Mouse (Mus musculus): Measurements from ENCODE around the gene Ankrd26. TPM values are rescaled to one million over a fixed set of nuclear protein-coding genes. Genes with fewer than 3 reads are reported as not detected.

The Ankrd26 gene
- total and polyA plus RNA-seq, 2 experiments, result 0.77 to 4.0 TPM

GRCm38 (mm10) chr6:118533381-118533780 is 28.6 kb downstream of the Ankrd26 start:
- WGBS, result 92% methylated on average over 9 of the region's 9 CpGs
- H3K79me2 ChIP-seq (ENCODE audit: control insufficient read depth, insufficient read depth, low read length), result no peaks in the 10 kb centered on the region
- H3K4me3 ChIP-seq (ENCODE audit: insufficient read depth, low read depth, low read length), result no peak overlapping the region
- H3K36me3 ChIP-seq (ENCODE audit: control insufficient read depth, insufficient read depth, low read length), result peaks cover 27% of the 10 kb centered on the region
- H3K27me3 ChIP-seq (ENCODE audit: control insufficient read depth, insufficient read depth, low read length), result no peaks in the 10 kb centered on the region
- no peaks in the 10 kb centered on the region for H3K4me1 ChIP-seq (ENCODE audit: control insufficient read depth, insufficient read depth, low read length)
- H3K9ac ChIP-seq (ENCODE audit: low read depth, low read length), result no peak overlapping the region
- no peak overlapping the region for H3K27ac ChIP-seq (replicated peaks; ENCODE audit: insufficient read depth, low read depth, low read length)
- TF ChIP-seq CTCF (IDR thresholded peaks at IDR 0.05; ENCODE audit: low read depth, low read length) (no peak), POLR2A (IDR thresholded peaks at IDR 0.05; ENCODE audit: extremely low read depth, insufficient read depth, low read length) (no peak)
- DNase-seq (ENCODE audit: extremely low read depth, low read depth, low spot score), result no peak

GRCm38 (mm10) chr6:118520668-118521067 is 41.4 kb downstream of the Ankrd26 start:
- Histone ChIP-seq H3K36me3 (ENCODE audit: control insufficient read depth, insufficient read depth, low read length) (peaks cover 38% of the 10 kb centered on the region), H3K27ac (replicated peaks; ENCODE audit: insufficient read depth, low read depth, low read length) (no peak overlapping the region), H3K9ac (ENCODE audit: low read depth, low read length) (no peak overlapping the region), H3K27me3 (ENCODE audit: control insufficient read depth, insufficient read depth, low read length) (no peaks in the 10 kb centered on the region), H3K4me3 (ENCODE audit: insufficient read depth, low read depth, low read length) (no peak overlapping the region), H3K79me2 (ENCODE audit: control insufficient read depth, insufficient read depth, low read length) (no peaks in the 10 kb centered on the region), H3K4me1 (ENCODE audit: control insufficient read depth, insufficient read depth, low read length) (no peaks in the 10 kb centered on the region)
- whole genome bisulfite sequencing, result 95% methylated on average over 7 of the region's 7 CpGs
- TF ChIP-seq CTCF (IDR thresholded peaks at IDR 0.05; ENCODE audit: low read depth, low read length), result no peak
- no peak for TF ChIP-seq POLR2A (IDR thresholded peaks at IDR 0.05; ENCODE audit: extremely low read depth, insufficient read depth, low read length)
- DNase-seq (ENCODE audit: extremely low read depth, low read depth, low spot score), result no peak

GRCm38 (mm10) chr6:118513335-118514012 is 48.6 kb downstream of the Ankrd26 start:
- no peak for TF ChIP-seq POLR2A (IDR thresholded peaks at IDR 0.05; ENCODE audit: extremely low read depth, insufficient read depth, low read length)
- no peak for TF ChIP-seq CTCF (IDR thresholded peaks at IDR 0.05; ENCODE audit: low read depth, low read length)
- DNase-seq (ENCODE audit: extremely low read depth, low read depth, low spot score), result no peak
- H3K36me3 ChIP-seq (ENCODE audit: control insufficient read depth, insufficient read depth, low read length), result peaks cover 15% of the 10 kb centered on the region
- no peak overlapping the region for H3K27ac ChIP-seq (replicated peaks; ENCODE audit: insufficient read depth, low read depth, low read length)
- no peak overlapping the region for H3K4me3 ChIP-seq (ENCODE audit: insufficient read depth, low read depth, low read length)
- 93% methylated on average over 12 of the region's 12 CpGs for WGBS
- H3K4me1 ChIP-seq (ENCODE audit: control insufficient read depth, insufficient read depth, low read length), result no peaks in the 10 kb centered on the region
- no peaks in the 10 kb centered on the region for H3K27me3 ChIP-seq (ENCODE audit: control insufficient read depth, insufficient read depth, low read length)
- no peak overlapping the region for H3K9ac ChIP-seq (ENCODE audit: low read depth, low read length)
- H3K79me2 ChIP-seq (ENCODE audit: control insufficient read depth, insufficient read depth, low read length), result no peaks in the 10 kb centered on the region

GRCm38 (mm10) chr6:118499010-118499409 is 63.0 kb downstream of the Ankrd26 start:
- no peaks in the 10 kb centered on the region for H3K4me1 ChIP-seq (ENCODE audit: control insufficient read depth, insufficient read depth, low read length)
- H3K27me3 ChIP-seq (ENCODE audit: control insufficient read depth, insufficient read depth, low read length), result no peaks in the 10 kb centered on the region
- no peaks in the 10 kb centered on the region for H3K79me2 ChIP-seq (ENCODE audit: control insufficient read depth, insufficient read depth, low read length)
- H3K27ac ChIP-seq (replicated peaks; ENCODE audit: insufficient read depth, low read depth, low read length), result no peak overlapping the region
- peaks cover 2% of the 10 kb centered on the region for H3K36me3 ChIP-seq (ENCODE audit: control insufficient read depth, insufficient read depth, low read length)
- H3K9ac ChIP-seq (ENCODE audit: low read depth, low read length), result no peak overlapping the region
- no peak overlapping the region for H3K4me3 ChIP-seq (ENCODE audit: insufficient read depth, low read depth, low read length)
- TF ChIP-seq CTCF (IDR thresholded peaks at IDR 0.05; ENCODE audit: low read depth, low read length) (no peak), POLR2A (IDR thresholded peaks at IDR 0.05; ENCODE audit: extremely low read depth, insufficient read depth, low read length) (no peak)
- no peak for DNase-seq (ENCODE audit: extremely low read depth, low read depth, low spot score)
- WGBS, result 90% methylated on average over 7 of the region's 7 CpGs

- Histone ChIP-seq H3K27me3 (ENCODE audit: control insufficient read depth, insufficient read depth, low read length) (no peaks in the 10 kb centered on the region), H3K4me3 (ENCODE audit: insufficient read depth, low read depth, low read length) (no peak overlapping the region), H3K4me1 (ENCODE audit: control insufficient read depth, insufficient read depth, low read length) (peaks cover 2% of the 10 kb centered on the region; the same call in 1 of the 2 replicates), H3K27ac (replicated peaks; ENCODE audit: insufficient read depth, low read depth, low read length) (no peak overlapping the region), H3K36me3 (ENCODE audit: control insufficient read depth, insufficient read depth, low read length) (no peaks in the 10 kb centered on the region; the same call in 1 of the 2 replicates), H3K79me2 (ENCODE audit: control insufficient read depth, insufficient read depth, low read length) (peaks cover 2% of the 10 kb centered on the region; the same call in 1 of the 2 replicates), H3K9ac (ENCODE audit: low read depth, low read length) (no peak overlapping the region)
- 88% methylated on average over 1 of the region's 1 CpGs for WGBS
- DNase-seq (ENCODE audit: extremely low read depth, low read depth, low spot score), result no peak
- no peak for TF ChIP-seq CTCF (IDR thresholded peaks at IDR 0.05; ENCODE audit: low read depth, low read length)
- TF ChIP-seq POLR2A (IDR thresholded peaks at IDR 0.05; ENCODE audit: extremely low read depth, insufficient read depth, low read length), result no peak
These were observed 79.9 kb downstream of the Ankrd26 start for GRCm38 (mm10) chr6:118482125-118482524.
